Mouse (Mus musculus) heart, postnatal 4 days (tissue): ENCODE measurements around the gene Utp20. TPM values are rescaled to one million over a fixed set of nuclear protein-coding genes. Genes with fewer than 3 reads are reported as not detected.

Experiments used
- DNase-seq: peaks from one replicate; pipeline ENCODE4 v3.0.0; 2021
- total RNA-seq, 2 experiments: library from RNA; stranded (reverse); gene quantifications; 2 replicates each; pipeline ENCODE4 v1.2.3; 2021

Utp20 gene
- total RNA-seq, 2 experiments from 2014 or later, result 16.7 to 19.9 TPM

GRCm38 (mm10) chr10:88714744-88715143 lies 111.9 kb downstream of the Utp20 start:
- DNase-seq, result no peak

GRCm38 (mm10) chr10:88712359-88712758 lies 114.2 kb downstream of the Utp20 start:
- DNase-seq, result no peak

GRCm38 (mm10) chr10:88708671-88709523 lies 117.7 kb downstream of the Utp20 start:
- DNase-seq, result no peak

GRCm38 (mm10) chr10:88700938-88701337 lies 125.7 kb downstream of the Utp20 start:
- no peak for DNase-seq

Other genes with a start within 250 kb of the Utp20 start
- 1 to 10 TPM in 1 of 2 experiments, under 1 TPM in 1; 0.83 to 4.1 TPM for gene Mybpc1, start 221.7 kb downstream of the Utp20 start, total RNA-seq
- gene Spic, start 141.8 kb downstream of the Utp20 start, total RNA-seq, result not detected
- gene Arl1, start 95.9 kb downstream of the Utp20 start, total RNA-seq, result 10 to 100 TPM; 92.5 to 99.5 TPM
- gene Slc5a8, start 59.2 kb upstream of the Utp20 start, total RNA-seq, result not detected